Comparison of ENCODE assay signal across 8 mouse cellular contexts in genomic region chr7:37343021-37343593, GRCm38 (mm10).
DNase-seq lines count a peak whose midpoint lies in the region; ATAC-seq and TF ChIP-seq lines count a peak whose summit lies in the region.

No protein-coding gene starts in this region.

- H3K4me1 ChIP-seq in neural tube, embryonic 11.5 days (ENCODE audit: control insufficient read depth, insufficient read depth, low read length), result peaks cover 25% of the 10 kb centered on the region
- peaks cover 14% of the 10 kb centered on the region for H3K4me1 ChIP-seq in embryonic facial prominence, embryonic 14.5 days (ENCODE audit: control insufficient read depth, insufficient read depth, low read length)
- H3K4me1 ChIP-seq in intestine, postnatal 0 days (replicated peaks; ENCODE audit: control insufficient read depth, insufficient read depth, low read length), result no peaks in the 10 kb centered on the region
- peaks cover 10% of the 10 kb centered on the region for H3K4me1 ChIP-seq in olfactory bulb, adult 2 months (ENCODE audit: control insufficient read depth, insufficient read depth, low read length)
- no peaks in the 10 kb centered on the region for H3K4me1 ChIP-seq in thymus, adult 2 months (replicated peaks; ENCODE audit: control insufficient read depth, insufficient read depth, low read length)

- peak overlapping the region; percentile 21 for H3K4me3 ChIP-seq in neural tube, embryonic 11.5 days (ENCODE audit: low read depth, low read length)
- H3K4me3 ChIP-seq in embryonic facial prominence, embryonic 14.5 days (ENCODE audit: low read depth, low read length), result peak overlapping the region; percentile 34
- H3K4me3 ChIP-seq in intestine, postnatal 0 days (ENCODE audit: low read depth, low read length), result peak overlapping the region; percentile 18; the same call in 1 of the 2 replicates
- peak overlapping the region; percentile 28 for H3K4me3 ChIP-seq in olfactory bulb, adult 2 months (ENCODE audit: insufficient read depth, low read depth, low read length)
- no peak overlapping the region for H3K4me3 ChIP-seq in thymus, adult 2 months (ENCODE audit: control insufficient read depth, insufficient read depth, low read length)

- H3K9me3 ChIP-seq in neural tube, embryonic 11.5 days (ENCODE audit: control insufficient read depth, low read length), result no peaks in the 10 kb centered on the region
- no peaks in the 10 kb centered on the region for H3K9me3 ChIP-seq in embryonic facial prominence, embryonic 14.5 days (ENCODE audit: control insufficient read depth, low read length)
- H3K9me3 ChIP-seq in intestine, postnatal 0 days (ENCODE audit: control insufficient read depth), result no peaks in the 10 kb centered on the region

- peak; percentile 51 for DNase-seq in neural tube, embryonic 11.5 days (ENCODE audit: low spot score)
- DNase-seq in neural tube, embryonic 10.5 days (ENCODE audit: extremely low spot score, low spot score), result no peak
- peak; percentile 41 for DNase-seq in embryonic facial prominence, embryonic 14.5 days (ENCODE audit: low spot score)
- DNase-seq in left cerebral cortex, postnatal 36 days (ENCODE audit: low spot score in 2 of 2), result no peak
- no peak for DNase-seq in thymus, adult 2 months
- no peak for DNase-seq in adrenal gland, postnatal 14 days

- H3K9ac ChIP-seq in neural tube, embryonic 11.5 days (ENCODE audit: low read length), result peak overlapping the region; percentile 49; the same call in 1 of the 2 replicates
- H3K9ac ChIP-seq in embryonic facial prominence, embryonic 14.5 days (ENCODE audit: low read depth, low read length), result peak overlapping the region; percentile 41
- H3K9ac ChIP-seq in intestine, postnatal 0 days (ENCODE audit: low read depth, low read length), result no peak overlapping the region

- TF ChIP-seq POLR2A in olfactory bulb, adult 2 months (IDR thresholded peaks at IDR 0.05; ENCODE audit: insufficient read depth, low read depth, low read length), result no peak
- TF ChIP-seq POLR2A in thymus, adult 2 months (IDR thresholded peaks at IDR 0.05; ENCODE audit: control insufficient read depth, extremely low read depth, insufficient read depth, low read length, poor library complexity), result no peak

- no peaks in the 10 kb centered on the region for H3K27me3 ChIP-seq in neural tube, embryonic 11.5 days (ENCODE audit: control insufficient read depth, insufficient read depth, low read length)
- H3K27me3 ChIP-seq in embryonic facial prominence, embryonic 14.5 days (replicated peaks; ENCODE audit: control insufficient read depth, insufficient read depth, low read length), result peaks cover 3% of the 10 kb centered on the region
- no peaks in the 10 kb centered on the region for H3K27me3 ChIP-seq in intestine, postnatal 0 days (replicated peaks; ENCODE audit: control insufficient read depth, insufficient read depth, low read length)
- H3K27me3 ChIP-seq in thymus, adult 2 months (ENCODE audit: control insufficient read depth, insufficient read depth, low read length), result no peaks in the 10 kb centered on the region

- no peak for TF ChIP-seq CTCF in intestine, postnatal 0 days (IDR thresholded peaks at IDR 0.05; ENCODE audit: low read depth)
- no peak for TF ChIP-seq CTCF in olfactory bulb, adult 2 months (IDR thresholded peaks at IDR 0.05; ENCODE audit: insufficient read depth, low read depth, low read length)
- TF ChIP-seq CTCF in thymus, adult 2 months (IDR thresholded peaks at IDR 0.05; ENCODE audit: borderline replicate concordance, control insufficient read depth, extremely low read depth, insufficient read depth, low read length, poor library complexity), result no peak

- ATAC-seq in neural tube, embryonic 11.5 days (ENCODE audit: insufficient read depth, low FRiP score, low TSS enrichment), result no peak
- peak; percentile 37; the same call in 1 of the 2 replicates for ATAC-seq in embryonic facial prominence, embryonic 14.5 days (ENCODE audit: low read depth)
- ATAC-seq in intestine, postnatal 0 days, result no peak

- H3K4me2 ChIP-seq in neural tube, embryonic 11.5 days (ENCODE audit: low read depth), result peak overlapping the region; percentile 52
- peak overlapping the region; percentile 70 for H3K4me2 ChIP-seq in embryonic facial prominence, embryonic 14.5 days (ENCODE audit: low read depth, low read length)
- H3K4me2 ChIP-seq in intestine, postnatal 0 days (replicated peaks; ENCODE audit: low read depth), result peak overlapping the region; percentile 54

- no peaks in the 10 kb centered on the region for H3K36me3 ChIP-seq in neural tube, embryonic 11.5 days (ENCODE audit: control insufficient read depth, insufficient read depth, low read length)
- H3K36me3 ChIP-seq in embryonic facial prominence, embryonic 14.5 days (ENCODE audit: control insufficient read depth, insufficient read depth, low read length), result no peaks in the 10 kb centered on the region
- H3K36me3 ChIP-seq in intestine, postnatal 0 days (ENCODE audit: control insufficient read depth, insufficient read depth), result no peaks in the 10 kb centered on the region
- H3K36me3 ChIP-seq in thymus, adult 2 months (ENCODE audit: control insufficient read depth, insufficient read depth, low read length), result no peaks in the 10 kb centered on the region

- intact Hi-C loops in left cerebral cortex, postnatal 36 days (cut with DNase I), result loop anchor here (5.0 kb wide), 1 partner anchor 1271 kb away; no protein-coding TSS in a partner anchor

- no peak overlapping the region for H3K27ac ChIP-seq in neural tube, embryonic 11.5 days (ENCODE audit: low read depth, low read length)
- no peak overlapping the region for H3K27ac ChIP-seq in embryonic facial prominence, embryonic 14.5 days (replicated peaks; ENCODE audit: low read depth, low read length)
- no peak overlapping the region for H3K27ac ChIP-seq in intestine, postnatal 0 days (ENCODE audit: low read depth, low read length)
- H3K27ac ChIP-seq in olfactory bulb, adult 2 months (ENCODE audit: insufficient read depth, low read depth, low read length), result no peak overlapping the region
- H3K27ac ChIP-seq in thymus, adult 2 months (ENCODE audit: control insufficient read depth, insufficient read depth, low read length), result no peak overlapping the region

- 15% methylated on average over 23 of the region's 23 CpGs for WGBS in neural tube, embryonic 11.5 days
- WGBS in embryonic facial prominence, embryonic 14.5 days, result 15% methylated on average over 22 of the region's 23 CpGs
- 35% methylated on average over 23 of the region's 23 CpGs for WGBS in intestine, postnatal 0 days
- 12% methylated on average over 23 of the region's 23 CpGs for WGBS in olfactory bulb, adult 2 months
- 44% methylated on average over 23 of the region's 23 CpGs for WGBS in thymus, adult 2 months

Comparison
In these comparisons a context has a peak if more than half of its experiments do, and no peak if none do; other contexts are left out.
1. DNase-seq: peak in neural tube, embryonic 11.5 days (single experiment) and embryonic facial prominence, embryonic 14.5 days (single experiment); none in neural tube, embryonic 10.5 days (single experiment), left cerebral cortex, postnatal 36 days (0 of 2), thymus, adult 2 months (single experiment) and adrenal gland, postnatal 14 days (single experiment).
2. Peak in every context shown above with its lines, with median percentiles within 50 percentile points of each other: H3K4me2 ChIP-seq.